Mouse (Mus musculus) brain, embryonic 14.5 days (tissue): ENCODE results near the gene Cmklr1. TPM values are rescaled to one million over a fixed set of nuclear protein-coding genes. Genes with fewer than 3 reads are reported as not detected.
"Not testable (repeated sequence)": the region's sequence is repeated elsewhere in the genome, so short reads cannot be mapped to it uniquely, and the experiment has no call there.

Experiments
- DNase-seq: peaks from one replicate; pipeline ENCODE4 v3.0.0-alpha.2; 2011; ENCODE audit warnings: low read depth
- CTCF ChIP-seq: fragments of 200-500 bp; IDR thresholded peaks from 2 replicates; pipeline ENCODE4 v1.5.1; 2012; ENCODE audit warnings: inconsistent platforms, mild to moderate bottlenecking, moderate library complexity, borderline replicate concordance; ENCODE audit not compliant: insufficient read depth, insufficient read length; ENCODE audit errors: extremely low read depth
- POLR2A ChIP-seq: fragments of 200-500 bp; IDR thresholded peaks from 2 replicates; pipeline ENCODE4 v1.6.1; 2012; ENCODE audit warnings: mild to moderate bottlenecking, inconsistent platforms, borderline replicate concordance; ENCODE audit not compliant: poor library complexity, insufficient read depth, insufficient read length, severe bottlenecking; ENCODE audit errors: extremely low read depth
- polyA plus RNA-seq: library from polyadenylated mRNA; depleted of rRNA; stranded (reverse); fragments of >200 nt; gene quantifications from 2 replicates; pipeline ENCODE4 v1.2.3, GENCODE M21; 2012

Cmklr1 gene
- polyA plus RNA-seq, 1 experiment: 3.9 TPM

DNA sequence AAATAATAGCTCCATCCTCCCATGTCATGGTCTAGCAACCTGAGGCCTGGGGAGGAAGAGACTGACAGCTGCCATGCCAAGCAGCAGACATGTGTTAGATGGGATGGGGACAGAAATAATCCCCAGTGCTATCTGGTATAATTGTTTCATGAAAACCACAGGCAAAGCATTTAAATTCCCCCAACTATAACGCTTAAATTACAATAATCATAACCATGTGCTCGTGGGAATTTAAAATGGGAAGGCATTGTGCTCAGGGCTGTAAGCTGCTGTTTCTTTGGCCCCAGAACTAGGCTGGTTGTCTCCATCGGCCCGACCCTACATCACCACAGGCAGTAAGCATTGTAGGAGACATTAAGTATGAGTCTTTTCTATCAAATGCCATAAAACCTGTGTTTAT, 49.4 kb downstream of the Cmklr1 start:
- no peak for TF ChIP-seq POLR2A
- no peak for TF ChIP-seq CTCF
- DNase-seq: no peak

- no peak for TF ChIP-seq POLR2A
- TF ChIP-seq CTCF: no peak
Observed at GRCm38 (mm10) chr5:113600181-113600580, 50.0 kb downstream of the Cmklr1 start.

GRCm38 (mm10) chr5:113596780-113597353, 53.4 kb downstream of the Cmklr1 start:
- TF ChIP-seq POLR2A (no peak), CTCF (no peak)
- DNase-seq: no peak

More at GRCm38 (mm10) chr5:113600181-113600580, 50.0 kb downstream of the Cmklr1 start:
- DNase-seq: no peak

GRCm38 (mm10) chr5:113596252-113596651, 54.0 kb downstream of the Cmklr1 start:
- no peak for DNase-seq
- TF ChIP-seq CTCF (no peak), POLR2A (no peak)

DNA sequence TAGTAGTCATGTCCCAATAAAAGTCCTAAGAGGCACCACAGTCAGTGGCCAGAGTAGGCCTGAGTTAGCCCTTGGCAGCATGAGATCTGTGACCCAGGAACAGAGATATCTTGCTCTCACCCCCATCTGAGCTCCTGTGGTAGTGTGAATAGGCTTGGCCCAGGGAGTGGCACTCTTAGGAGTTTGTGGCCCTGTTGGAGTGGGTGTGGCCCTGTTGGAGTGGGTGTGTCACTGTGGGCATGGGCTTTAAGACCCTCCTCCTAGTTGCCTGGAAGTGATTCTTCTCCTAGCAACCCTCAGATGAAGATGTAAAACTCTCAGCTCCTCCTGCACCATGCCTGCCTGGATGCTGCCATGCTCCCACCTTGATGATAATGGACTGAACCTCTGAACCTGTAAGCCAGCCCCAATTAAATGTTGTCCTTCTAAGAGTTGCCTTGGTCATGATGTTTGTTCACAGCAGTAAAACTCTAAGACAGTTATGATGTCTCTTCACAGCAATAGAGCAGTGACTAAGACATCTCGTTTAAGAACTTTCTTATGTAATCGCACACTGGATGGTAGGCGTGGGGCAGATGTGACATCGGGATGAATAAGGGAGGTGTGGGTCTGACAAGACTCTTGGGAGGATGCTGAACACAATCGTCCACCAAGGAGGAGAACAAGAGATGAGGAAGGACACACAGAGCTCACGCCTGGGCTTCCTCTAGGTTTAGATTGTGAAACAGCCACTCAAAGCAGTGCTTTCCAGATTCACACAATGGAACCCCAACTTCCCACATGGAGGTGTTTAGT, 56.1 kb downstream of the Cmklr1 start:
- no peak for TF ChIP-seq CTCF
- TF ChIP-seq POLR2A: no peak
- no peak for DNase-seq

DNA sequence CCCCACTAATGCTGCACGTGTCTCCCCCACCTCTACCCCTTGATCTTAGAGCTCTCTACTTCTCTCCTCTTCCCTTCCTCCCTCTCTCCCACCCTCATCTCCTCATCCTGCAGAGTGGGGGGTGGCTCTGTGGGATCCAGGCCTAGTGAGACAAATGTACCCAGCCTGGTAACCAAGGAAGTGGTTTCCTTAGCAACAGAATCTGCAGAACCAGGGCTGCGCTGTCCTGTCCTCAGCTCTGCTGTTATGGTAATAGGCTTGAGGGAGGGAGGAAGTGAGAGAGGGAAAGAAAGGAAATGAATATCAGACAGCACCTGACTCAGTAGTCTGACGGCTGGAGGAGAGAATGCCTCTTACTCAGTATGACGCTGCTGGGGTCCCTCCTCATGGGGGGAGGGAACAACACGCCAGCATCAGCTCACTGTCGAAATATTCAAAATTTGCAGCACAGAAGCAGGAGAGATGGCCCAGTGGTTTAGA, 58.4 kb downstream of the Cmklr1 start:
- no peak for TF ChIP-seq POLR2A
- no peak for TF ChIP-seq CTCF
- peak; percentile 96 for DNase-seq

DNA sequence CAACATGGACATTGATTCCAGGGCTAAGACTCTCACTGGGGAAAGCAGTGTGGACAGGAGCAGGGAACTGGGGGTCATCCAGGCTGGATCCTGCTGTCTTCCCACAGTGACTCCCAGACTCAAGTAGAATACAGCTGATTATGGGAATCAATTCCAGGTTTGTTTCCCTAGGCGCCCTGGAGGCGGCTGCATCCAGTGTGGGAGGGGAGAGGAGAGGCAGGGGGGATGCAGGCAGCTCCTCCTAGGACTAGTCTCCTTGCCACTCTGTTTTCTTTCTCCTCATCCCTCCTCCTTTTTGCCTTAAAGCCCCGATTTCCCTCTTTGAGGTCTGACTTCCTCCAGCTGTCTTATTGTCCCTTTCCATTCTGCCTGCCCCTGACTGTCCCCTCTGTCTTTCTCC, 59.1 kb downstream of the Cmklr1 start:
- no peak; the same call in 1 of the 2 replicates for TF ChIP-seq CTCF
- DNase-seq: peak; percentile 65

DNA sequence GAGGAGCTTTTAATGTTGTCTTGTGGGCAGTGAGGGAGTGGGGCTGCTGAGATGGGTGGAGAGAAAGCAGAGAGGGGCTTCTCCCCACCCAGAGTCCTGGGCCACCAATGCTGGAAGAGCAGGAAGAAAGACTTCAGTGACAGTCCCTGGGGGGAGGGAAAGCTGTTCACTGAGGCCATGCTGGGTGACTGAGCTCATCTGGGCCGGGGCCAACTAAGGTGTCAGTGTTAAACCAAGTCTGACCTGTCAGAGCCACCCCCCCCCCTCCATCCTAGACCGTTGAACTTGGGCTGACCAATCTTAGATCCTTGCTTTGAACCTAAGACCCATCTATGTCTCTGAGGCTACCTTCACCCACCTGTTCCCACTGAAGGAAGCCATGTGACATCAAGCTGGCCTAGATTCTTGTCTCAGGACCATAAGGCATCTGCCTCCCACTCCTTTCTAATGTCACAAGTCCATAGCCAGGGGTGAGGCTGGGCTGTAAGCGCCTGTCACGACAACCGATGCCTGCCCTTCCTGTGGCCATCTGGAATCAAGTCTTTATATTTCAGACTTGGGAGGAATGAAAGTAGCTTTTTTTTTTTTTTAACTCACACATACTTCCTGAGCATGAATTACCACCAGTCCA, 60.1 kb downstream of the Cmklr1 start:
- TF ChIP-seq POLR2A (no peak), CTCF (no peak)
- no peak for DNase-seq

- not testable (repeated sequence) for DNase-seq
- peak; percentile 27; the same call in 1 of the 2 replicates for TF ChIP-seq CTCF
Observed at GRCm38 (mm10) chr5:113586458-113586849, 63.8 kb downstream of the Cmklr1 start.

GRCm38 (mm10) chr5:113585619-113586457, 64.4 kb downstream of the Cmklr1 start:
- not testable (repeated sequence) for DNase-seq

DNA sequence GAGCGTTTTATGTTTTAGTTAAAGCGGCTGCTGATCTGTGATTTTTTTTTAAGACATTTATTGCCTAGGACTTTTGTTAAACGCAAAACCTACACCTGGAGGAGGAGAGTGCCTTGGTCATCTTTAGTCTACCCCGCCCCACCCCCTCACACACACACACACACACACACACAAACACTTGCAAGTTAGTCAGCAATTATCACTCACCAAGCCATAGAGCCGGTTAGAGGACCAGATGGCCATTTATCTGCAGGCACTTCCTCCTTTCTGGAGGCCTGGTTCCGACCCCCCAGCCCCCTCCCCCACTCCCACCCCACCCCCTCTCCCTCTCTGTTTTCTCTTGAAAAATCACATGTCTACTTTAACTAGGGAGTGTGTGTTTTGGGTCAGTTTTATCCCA, 65.8 kb downstream of the Cmklr1 start:
- TF ChIP-seq CTCF (no peak), POLR2A (no peak)
- no peak for DNase-seq

GRCm38 (mm10) chr5:113583424-113584162, 66.6 kb downstream of the Cmklr1 start:
- no peak for DNase-seq
- TF ChIP-seq POLR2A: no peak
- no peak for TF ChIP-seq CTCF
